Mouse (Mus musculus) cortical plate, adult 2 months (tissue): ENCODE measurements around the gene Oas2.
A peak's percentile ranks its signal among the peaks of the same experiment; 100 is the strongest.

Source experiments
- CTCF ChIP-seq: fragments of 200-500 bp; IDR thresholded peaks from 2 replicates; pipeline ENCODE4 v1.5.1; 2011; ENCODE audit warnings: mild to moderate bottlenecking, control low read depth, low read length; ENCODE audit not compliant: insufficient read depth; ENCODE audit errors: extremely low read depth
- POLR2A ChIP-seq: fragments of 200-500 bp; IDR thresholded peaks from 2 replicates; pipeline ENCODE4 v1.6.1; 2011; ENCODE audit warnings: mild to moderate bottlenecking, low read length, control low read depth; ENCODE audit not compliant: insufficient read depth; ENCODE audit errors: extremely low read depth

- TF ChIP-seq POLR2A (no peak), CTCF (peak; percentile 41)
Observed at GRCm38 (mm10) chr5:120742125-120742524, 7.5 kb downstream of the Oas2 start.
